Mouse (Mus musculus) central nervous system, embryonic 18 days (tissue): ENCODE data around the gene Topors. TPM values are rescaled to one million over a fixed set of nuclear protein-coding genes. Genes with fewer than 3 reads are reported as not detected.

Source experiments
- polyA plus RNA-seq: library from polyadenylated mRNA; depleted of rRNA; stranded (reverse); fragments of >200 nt; gene quantifications from 2 replicates; pipeline ENCODE4 v1.2.3, GENCODE M21; 2012; rRNA removed

Topors gene
- 12.2 and 13.2 TPM in 2 replicates for polyA plus RNA-seq

GRCm38 (mm10) chr4:40269430-40270032 lies at the start of gene Topors, which contains the start of gene Smim27:
TSS of gene Topors (minus strand) at chr4:40269850.
TSS of gene Smim27 (plus strand) at chr4:40269579.

GRCm38 (mm10) chr4:40279276-40279900 lies 9.7 kb upstream of the Topors start, which contains the start of gene Ndufb6:
TSS of gene Ndufb6 (minus strand) at chr4:40279421.

GRCm38 (mm10) chr4:40239409-40240271 lies 30.0 kb downstream of the Topors start, which contains the start of gene Ddx58:
TSS of gene Ddx58 (minus strand) at chr4:40239828.

Other genes starting within 250 kb of the Topors start
- 52.8 and 52.9 TPM in 2 replicates for gene Aco1, start 126.8 kb downstream of the Topors start, polyA plus RNA-seq
- 3.4 and 4.0 TPM in 2 replicates for gene Ddx58, start 30.0 kb downstream of the Topors start, polyA plus RNA-seq
- gene Smim27, start 271 bp downstream of the Topors start, polyA plus RNA-seq: 6.3 and 7.4 TPM in 2 replicates
- 179 and 188 TPM in 2 replicates for gene Ndufb6, start 9.6 kb upstream of the Topors start, polyA plus RNA-seq
- 1.1 and 1.3 TPM in 2 replicates for gene Tmem215, start 202.3 kb upstream of the Topors start, polyA plus RNA-seq